Mouse (Mus musculus) lung, postnatal 0 days (tissue): ENCODE data around the gene Ppp4r3b.

Source experiments
- CTCF ChIP-seq: IDR thresholded peaks from 2 replicates; pipeline ENCODE4 v1.5.1; 2016; ENCODE audit warnings: antibody characterized with exemption, mild to moderate bottlenecking
- EP300 ChIP-seq: IDR thresholded peaks from 2 replicates; pipeline ENCODE4 v1.6.1; 2016; ENCODE audit warnings: antibody characterized with exemption, mild to moderate bottlenecking, control low read depth

DNA sequence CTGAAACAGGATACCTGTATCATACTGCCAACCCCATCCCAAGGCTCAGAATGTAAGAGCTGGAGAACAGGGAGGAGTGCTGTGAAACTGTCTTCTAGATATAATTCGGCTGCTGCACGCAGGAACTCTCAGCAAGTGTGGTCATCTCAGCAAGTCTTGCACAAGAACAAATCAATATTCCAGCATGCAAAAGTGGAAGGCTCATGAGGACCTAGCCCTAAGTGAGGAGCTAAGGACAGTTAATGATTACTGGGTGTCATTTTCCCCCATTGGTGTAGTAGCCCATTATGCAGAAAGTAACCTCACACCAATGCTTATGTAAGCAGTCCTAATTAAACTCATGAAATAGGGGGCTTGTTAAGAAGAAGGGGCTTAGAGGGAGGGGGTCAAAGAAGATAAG, 56.3 kb downstream of the Ppp4r3b start:
- TF ChIP-seq CTCF: no peak
- TF ChIP-seq EP300: no peak
